Mouse (Mus musculus) lung, postnatal 0 days (tissue): ENCODE results near the gene Slc16a6.

Experiments used
- CTCF ChIP-seq: IDR thresholded peaks from 2 replicates; pipeline ENCODE4 v1.5.1; 2016; ENCODE audit warnings: antibody characterized with exemption, mild to moderate bottlenecking
- EP300 ChIP-seq: IDR thresholded peaks from 2 replicates; pipeline ENCODE4 v1.6.1; 2016; ENCODE audit warnings: antibody characterized with exemption, mild to moderate bottlenecking, control low read depth

DNA sequence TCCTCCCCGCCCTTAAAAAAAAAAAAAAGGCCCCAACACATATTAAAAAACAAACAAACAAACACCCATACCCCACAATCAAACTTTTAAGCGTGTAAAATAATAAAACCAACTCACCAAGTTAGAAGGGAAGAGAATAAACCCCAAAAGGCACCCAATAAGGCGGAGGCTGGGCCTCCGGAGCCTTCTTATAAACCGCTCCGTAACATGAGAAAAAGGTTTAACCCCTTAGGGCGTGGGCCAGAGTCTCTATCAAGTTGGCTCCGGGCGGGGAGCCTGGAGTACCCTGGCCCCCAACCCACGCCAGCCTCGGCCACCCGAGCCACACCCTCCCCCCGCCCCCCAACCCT, 602 bp downstream of the Slc16a6 start:
- no peak for TF ChIP-seq CTCF
- TF ChIP-seq EP300: no peak
